Mouse (Mus musculus): ENCODE measurements at regions not wholly inside any gene's neighbourhood (a gene's known extent, or its start where the extent isn't known, plus 50 kb on each side); places are given as distances from the start of the nearest gene placed in this dataset.

DNA sequence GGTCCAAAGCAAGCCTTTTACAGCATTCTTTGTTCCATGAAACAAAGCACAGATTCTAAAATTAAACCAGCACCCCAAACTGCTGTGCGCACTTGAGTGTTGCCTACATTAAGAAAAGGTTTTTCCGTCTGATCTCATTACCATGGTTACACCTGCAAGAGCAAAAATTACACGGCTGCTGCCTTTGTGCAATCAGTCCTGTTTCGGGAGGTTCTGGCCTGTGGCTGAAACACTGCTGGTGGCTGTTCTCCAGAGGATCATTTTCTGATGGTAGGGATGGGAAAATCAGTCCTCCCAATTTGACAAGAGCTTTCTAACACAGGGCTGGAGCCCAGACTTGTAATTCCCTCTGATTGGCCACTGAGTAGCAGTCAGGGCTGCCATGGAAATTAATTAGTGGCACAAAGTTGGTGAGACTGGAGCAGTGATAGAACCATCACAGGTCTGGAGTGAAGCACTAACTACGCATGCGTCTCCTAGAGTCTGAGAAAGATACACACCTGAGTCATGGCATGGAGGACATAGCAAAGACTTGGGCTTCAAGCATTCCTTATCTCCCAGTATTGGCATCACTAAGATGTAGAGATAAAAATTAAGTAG, 114.8 kb upstream of the Fam49a start:
- Histone ChIP-seq H3K4me3 (no peak overlapping the region), H3K9ac (no peak overlapping the region), H3K9me3 (no peaks in the 10 kb centered on the region), H3K36me3 (no peaks in the 10 kb centered on the region), H3K4me2 (no peak overlapping the region), H3K27ac (replicated peaks) (no peak overlapping the region), H3K27me3 (no peaks in the 10 kb centered on the region), H3K4me1 (replicated peaks) (no peaks in the 10 kb centered on the region)
- ATAC-seq (ENCODE audit: low read depth) = no peak
- WGBS = 81% methylated on average over 6 of the region's 6 CpGs

DNA sequence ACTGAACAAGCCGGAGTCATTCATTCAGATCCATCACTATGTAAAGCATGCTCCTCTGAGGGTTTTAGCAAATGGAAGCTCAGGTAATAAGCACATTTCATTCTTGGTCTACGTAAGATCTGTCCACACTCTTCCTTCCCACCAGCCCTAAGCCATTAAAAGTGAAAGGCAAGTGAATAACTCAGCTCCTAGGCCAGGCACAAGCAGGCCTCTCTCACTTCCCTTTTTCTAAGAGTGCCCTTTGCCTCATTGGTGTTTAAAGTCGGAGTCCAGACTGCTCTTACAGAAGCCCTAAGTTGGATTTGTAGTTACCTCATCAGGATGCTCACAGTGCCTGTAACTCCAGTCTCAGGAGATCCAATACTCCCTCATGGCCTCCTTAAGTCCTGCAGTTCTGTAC, 114.1 kb upstream of the Fam49a start:
- no peaks in the 10 kb centered on the region for H3K27me3 ChIP-seq
- ATAC-seq (ENCODE audit: low read depth) = no peak
- no peaks in the 10 kb centered on the region for H3K36me3 ChIP-seq
- H3K4me1 ChIP-seq (replicated peaks) = no peaks in the 10 kb centered on the region
- 74% methylated on average over 3 of the region's 3 CpGs for WGBS
- H3K4me3 ChIP-seq = no peak overlapping the region
- H3K9me3 ChIP-seq = no peaks in the 10 kb centered on the region
- no peak overlapping the region for H3K4me2 ChIP-seq
- no peak overlapping the region for H3K27ac ChIP-seq (replicated peaks)
- no peak overlapping the region for H3K9ac ChIP-seq

DNA sequence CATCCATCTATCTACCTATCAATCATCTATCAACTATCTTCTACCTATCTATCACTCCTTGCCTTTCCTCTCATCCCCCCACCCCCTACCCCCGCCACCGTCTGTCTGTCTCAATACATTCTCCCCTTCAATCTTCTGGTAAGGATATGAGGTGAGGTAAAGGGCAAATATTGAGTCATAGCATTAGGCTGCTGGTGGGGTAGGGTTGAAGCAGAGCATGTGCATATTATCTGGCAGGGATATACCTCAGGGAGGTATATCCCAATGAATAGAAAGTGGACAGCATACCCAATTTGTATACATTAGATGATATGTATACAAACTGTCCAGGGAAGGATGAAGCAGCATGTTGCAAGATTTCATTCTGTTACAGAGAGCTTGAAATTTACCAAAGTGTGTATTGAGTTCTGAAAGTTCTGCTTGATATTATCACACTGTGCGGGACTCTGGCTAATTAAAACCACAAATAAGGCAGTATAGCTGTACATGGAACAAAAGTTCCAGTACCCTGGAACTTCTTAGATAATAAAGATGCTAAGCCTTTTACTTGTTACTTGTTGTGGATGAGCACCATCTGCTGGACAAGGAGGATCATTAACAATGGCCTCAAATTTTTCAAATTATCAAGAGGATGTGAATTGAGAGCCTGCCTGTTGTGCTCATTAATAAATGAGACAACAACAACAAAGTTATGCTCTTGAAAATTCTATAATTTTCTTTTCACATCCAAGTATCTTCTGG, 113.1 kb upstream of the Fam49a start:
- Histone ChIP-seq H3K36me3 (no peaks in the 10 kb centered on the region), H3K27ac (replicated peaks) (no peak overlapping the region), H3K9me3 (no peaks in the 10 kb centered on the region), H3K9ac (no peak overlapping the region), H3K4me1 (replicated peaks) (no peaks in the 10 kb centered on the region), H3K4me2 (no peak overlapping the region), H3K4me3 (no peak overlapping the region), H3K27me3 (no peaks in the 10 kb centered on the region)
- ATAC-seq (ENCODE audit: low read depth) = no peak; the same call in 1 of the 2 replicates
- WGBS = 72% methylated on average over 3 of the region's 3 CpGs

DNA sequence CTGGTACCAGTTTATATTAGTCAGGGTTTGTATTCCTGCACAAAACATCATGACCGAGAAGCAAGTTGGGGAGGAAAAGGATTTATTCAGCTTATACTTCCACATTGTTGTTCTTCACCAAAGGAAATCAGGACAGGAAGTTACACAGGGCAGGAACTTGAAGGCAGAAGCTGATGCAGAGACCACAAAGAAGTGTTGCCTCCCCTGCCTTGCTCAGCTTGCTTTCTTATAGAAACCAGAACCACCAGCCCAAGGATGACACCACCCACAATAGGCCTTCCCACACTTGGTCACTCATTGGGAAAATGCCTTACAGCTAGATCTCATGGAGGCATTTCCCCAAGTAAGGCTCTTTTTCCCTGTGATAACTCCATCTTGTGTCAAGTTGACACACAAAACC, 97.5 kb upstream of the Fam49a start:
- Histone ChIP-seq H3K27me3 (no peaks in the 10 kb centered on the region), H3K36me3 (no peaks in the 10 kb centered on the region), H3K4me2 (no peak overlapping the region), H3K27ac (replicated peaks) (no peak overlapping the region), H3K9me3 (no peaks in the 10 kb centered on the region), H3K4me3 (no peak overlapping the region), H3K9ac (no peak overlapping the region), H3K4me1 (replicated peaks) (no peaks in the 10 kb centered on the region)
- WGBS = 86% methylated on average over 1 of the region's 1 CpGs
- no peak for ATAC-seq (ENCODE audit: low read depth)

DNA sequence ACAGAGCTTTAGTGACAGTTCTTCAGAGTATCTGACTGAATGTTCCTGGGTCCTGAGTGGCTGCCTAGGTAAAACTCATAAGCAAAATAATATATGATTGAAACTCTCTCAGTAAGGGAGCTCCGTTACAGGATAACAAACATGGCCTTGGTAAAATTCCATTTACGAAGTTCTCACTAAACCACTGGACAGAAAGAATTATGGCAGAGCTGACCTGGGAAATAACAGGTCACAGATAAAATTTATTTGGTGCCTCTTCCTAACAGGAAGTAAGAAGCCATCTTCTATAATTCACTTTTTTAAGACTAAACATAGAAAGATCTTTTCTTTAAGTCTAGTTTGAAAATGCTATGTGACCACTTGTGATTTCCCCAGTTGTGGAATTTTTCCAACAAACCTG, 91.4 kb upstream of the Fam49a start:
- no peak for ATAC-seq (ENCODE audit: low read depth)
- H3K36me3 ChIP-seq = no peaks in the 10 kb centered on the region
- WGBS = 81% methylated on average over 2 of the region's 2 CpGs

DNA sequence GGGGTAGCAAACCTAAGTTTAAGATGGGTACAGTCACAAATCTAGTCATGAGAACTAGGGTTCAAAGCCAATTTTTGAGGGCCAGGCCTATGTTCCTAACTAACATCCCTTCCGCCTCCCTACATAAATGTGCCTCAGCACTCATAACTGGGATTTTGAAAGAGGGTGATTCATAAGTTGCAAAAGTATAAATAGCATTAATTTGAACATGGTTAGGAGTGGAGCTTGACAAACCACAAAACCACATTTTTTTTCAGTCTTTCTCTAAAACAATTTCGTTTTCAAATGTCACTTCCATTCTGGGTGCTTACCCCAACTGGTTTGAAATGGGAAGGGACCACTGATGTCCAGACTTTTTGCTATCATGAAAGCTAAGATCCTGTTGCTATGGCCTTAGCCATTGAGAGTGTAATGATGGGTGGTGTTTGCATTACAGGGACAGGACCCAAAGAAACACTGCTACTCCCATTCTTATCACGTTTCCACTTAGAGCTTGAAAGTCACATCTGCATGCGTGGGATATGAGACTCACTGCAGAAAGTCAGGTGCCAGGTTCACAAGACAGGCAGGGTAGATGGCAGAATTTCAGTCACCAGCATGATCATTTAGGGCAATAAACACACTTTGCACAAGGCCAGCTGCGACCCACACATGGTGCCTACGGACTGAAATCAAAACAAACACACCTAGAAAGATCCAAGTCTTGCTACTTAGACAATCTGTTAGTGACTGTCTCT, 89.7 kb upstream of the Fam49a start:
- WGBS = 83% methylated on average over 6 of the region's 6 CpGs
- H3K36me3 ChIP-seq = no peaks in the 10 kb centered on the region
- H3K4me1 ChIP-seq (replicated peaks) = peaks cover 9% of the 10 kb centered on the region
- H3K9me3 ChIP-seq = no peaks in the 10 kb centered on the region
- no peak overlapping the region for H3K9ac ChIP-seq
- no peaks in the 10 kb centered on the region; the same call in 1 of the 2 replicates for H3K27me3 ChIP-seq
- ATAC-seq (ENCODE audit: low read depth) = no peak
- no peak overlapping the region for H3K4me2 ChIP-seq
- H3K27ac ChIP-seq (replicated peaks) = no peak overlapping the region
- H3K4me3 ChIP-seq = no peak overlapping the region

More for the DNA sequence above, 91.4 kb upstream of the Fam49a start:
- Histone ChIP-seq H3K27ac (replicated peaks) (no peak overlapping the region), H3K9me3 (no peaks in the 10 kb centered on the region), H3K4me3 (no peak overlapping the region), H3K4me1 (replicated peaks) (no peaks in the 10 kb centered on the region), H3K4me2 (no peak overlapping the region), H3K27me3 (no peaks in the 10 kb centered on the region), H3K9ac (no peak overlapping the region)

DNA sequence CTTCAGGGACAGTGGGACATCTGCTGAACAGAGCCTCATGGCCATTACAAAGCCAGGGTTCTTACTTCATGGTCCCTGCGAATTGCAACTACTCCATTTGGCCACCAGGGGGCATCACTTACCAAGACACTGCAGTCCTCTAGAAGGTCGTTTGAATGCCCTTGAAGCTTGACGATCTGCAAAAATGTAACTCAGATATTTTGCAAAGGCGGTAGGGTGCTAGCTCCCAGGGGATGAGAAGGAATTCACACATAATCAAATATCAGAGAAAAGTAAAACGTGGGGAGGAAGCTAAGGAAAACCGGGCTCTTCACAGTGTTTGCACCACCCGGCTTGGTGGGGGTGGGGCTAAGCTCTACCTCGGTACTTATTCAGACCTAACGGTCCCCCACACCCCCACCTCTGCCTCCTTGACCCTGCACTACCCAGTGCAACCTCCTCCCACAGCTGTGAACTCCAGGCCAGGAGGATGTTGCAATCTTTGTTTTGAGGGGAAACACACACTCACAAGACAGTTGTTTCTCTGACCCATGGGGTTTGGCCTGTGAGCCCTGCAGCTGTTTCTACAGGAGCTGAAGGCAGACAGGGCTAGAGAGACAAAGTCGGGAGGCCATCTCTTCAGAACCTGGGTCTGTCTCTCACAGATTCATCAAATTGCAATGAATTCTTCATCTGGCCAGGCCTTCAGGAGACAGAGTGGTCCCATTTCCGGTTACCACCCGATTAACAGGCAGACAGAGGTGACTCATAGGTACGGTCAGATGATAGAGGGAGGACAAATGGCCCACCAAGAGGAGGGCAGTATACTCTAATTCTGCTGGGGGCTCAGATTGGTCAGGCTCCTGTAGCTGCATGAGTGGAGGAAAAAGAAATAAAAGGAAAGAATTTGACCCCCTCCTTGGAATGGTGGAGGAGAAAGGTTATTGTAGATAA, 85.3 kb upstream of the Fam49a start:
- Histone ChIP-seq H3K4me2 (peak overlapping the region; percentile 52), H3K27ac (replicated peaks) (no peak overlapping the region), H3K36me3 (no peaks in the 10 kb centered on the region), H3K9me3 (no peaks in the 10 kb centered on the region), H3K4me1 (replicated peaks) (peaks cover 20% of the 10 kb centered on the region), H3K27me3 (no peaks in the 10 kb centered on the region; the same call in 1 of the 2 replicates), H3K4me3 (peak overlapping the region; percentile 23), H3K9ac (peak overlapping the region; percentile 56)
- whole genome bisulfite sequencing = 12% methylated on average over 13 of the region's 13 CpGs
- peak; percentile 87 for ATAC-seq (ENCODE audit: low read depth)

DNA sequence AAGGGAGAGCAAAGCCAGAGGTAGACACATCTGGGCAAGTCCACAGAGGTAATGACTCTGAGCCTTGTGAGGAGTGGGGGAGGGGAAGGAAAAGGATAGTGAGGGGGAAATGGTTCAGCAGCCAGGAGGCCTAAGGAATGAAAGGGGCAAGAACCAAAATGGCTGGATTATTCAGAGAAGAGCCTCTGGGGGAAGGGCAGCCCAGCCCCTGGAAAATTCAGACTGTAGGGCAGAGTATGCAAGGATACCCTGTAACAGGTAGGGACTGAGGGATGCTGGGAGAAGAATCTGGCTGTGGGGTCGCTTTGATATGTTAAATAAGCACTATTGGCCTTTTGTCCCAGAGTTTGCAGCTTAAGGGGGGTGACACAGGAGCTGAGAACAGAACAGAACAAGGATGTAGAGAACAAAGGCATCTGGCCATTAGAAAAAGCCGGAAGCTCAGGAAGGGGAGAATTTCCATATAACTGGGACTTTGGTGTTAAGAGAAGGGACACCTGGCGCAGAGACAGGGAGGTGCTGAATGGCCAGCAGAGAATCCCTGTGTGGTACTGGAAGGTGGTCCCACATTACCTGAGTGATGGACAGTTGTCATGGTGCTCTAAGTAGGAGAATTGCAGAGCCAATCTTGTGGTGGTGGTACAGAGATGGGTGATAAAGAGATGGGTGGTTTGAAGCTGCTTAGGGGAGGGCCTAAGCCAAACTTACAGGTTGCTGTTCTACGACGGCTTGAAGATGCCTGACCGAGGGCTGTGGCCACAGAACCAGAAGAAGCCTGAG, 84.5 kb upstream of the Fam49a start:
- Histone ChIP-seq H3K4me3 (no peak overlapping the region), H3K4me2 (no peak overlapping the region), H3K27me3 (no peaks in the 10 kb centered on the region; the same call in 1 of the 2 replicates), H3K27ac (replicated peaks) (no peak overlapping the region), H3K9me3 (no peaks in the 10 kb centered on the region), H3K4me1 (replicated peaks) (peaks cover 20% of the 10 kb centered on the region), H3K36me3 (no peaks in the 10 kb centered on the region), H3K9ac (no peak overlapping the region)
- ATAC-seq (ENCODE audit: low read depth) = peak; percentile 23; the same call in 1 of the 2 replicates
- 68% methylated on average over 6 of the region's 6 CpGs for WGBS

DNA sequence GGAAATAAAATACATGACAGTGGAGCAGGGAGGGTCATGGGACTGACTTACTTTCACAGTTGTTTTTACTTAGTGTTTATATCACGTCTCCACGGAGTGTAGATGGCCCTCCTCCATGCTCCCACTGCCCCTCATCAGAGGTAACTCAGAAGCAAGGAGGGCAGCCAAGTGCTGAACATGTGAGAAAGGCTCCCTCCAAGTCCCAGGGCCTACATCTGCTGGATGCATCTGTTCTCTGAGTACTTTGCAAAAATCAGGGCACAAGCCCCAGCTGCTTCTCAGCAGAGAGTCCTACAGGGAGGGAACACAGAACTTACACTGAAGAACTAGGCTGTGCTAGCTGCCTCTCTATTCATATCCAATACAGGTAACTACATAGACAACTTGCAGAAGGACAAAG, 83.5 kb upstream of the Fam49a start:
- Histone ChIP-seq H3K9ac (no peak overlapping the region), H3K4me3 (no peak overlapping the region), H3K4me1 (replicated peaks) (peaks cover 20% of the 10 kb centered on the region), H3K27ac (replicated peaks) (no peak overlapping the region), H3K9me3 (no peaks in the 10 kb centered on the region), H3K27me3 (no peaks in the 10 kb centered on the region; the same call in 1 of the 2 replicates), H3K36me3 (no peaks in the 10 kb centered on the region), H3K4me2 (no peak overlapping the region)
- 65% methylated on average over 2 of the region's 2 CpGs for WGBS
- ATAC-seq (ENCODE audit: low read depth) = no peak

DNA sequence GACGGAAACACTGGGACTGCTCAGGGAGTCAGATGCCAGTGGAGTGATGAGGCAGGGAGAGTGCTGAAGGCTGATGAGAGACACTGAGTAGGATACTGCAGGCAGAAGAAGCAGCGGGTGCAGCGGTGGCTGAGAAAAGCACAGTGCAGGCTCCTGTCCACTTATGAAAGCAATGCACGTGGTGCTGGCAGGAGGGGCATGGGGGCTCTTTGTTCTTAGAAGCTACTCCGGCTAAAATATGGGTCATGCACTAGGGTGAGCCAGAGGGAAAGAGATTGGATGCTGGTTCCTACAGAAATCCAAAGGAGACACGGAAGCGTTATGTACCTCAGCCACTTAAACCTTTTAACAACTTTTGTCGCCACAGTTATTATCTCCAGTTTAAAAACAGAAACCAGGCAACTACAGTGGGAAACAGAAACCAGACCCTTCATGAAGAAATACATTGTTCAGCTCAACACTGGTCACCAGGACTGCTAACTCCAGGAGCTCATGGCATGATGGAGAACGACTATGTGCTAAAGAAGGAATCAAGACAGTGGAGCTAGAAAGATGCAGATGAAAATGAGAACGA, 82.6 kb upstream of the Fam49a start:
- Histone ChIP-seq H3K36me3 (no peaks in the 10 kb centered on the region), H3K4me3 (no peak overlapping the region), H3K9ac (no peak overlapping the region), H3K9me3 (no peaks in the 10 kb centered on the region), H3K4me1 (replicated peaks) (peaks cover 20% of the 10 kb centered on the region), H3K4me2 (no peak overlapping the region), H3K27ac (replicated peaks) (no peak overlapping the region), H3K27me3 (no peaks in the 10 kb centered on the region; the same call in 1 of the 2 replicates)
- ATAC-seq (ENCODE audit: low read depth) = no peak
- WGBS = 55% methylated on average over 10 of the region's 10 CpGs

DNA sequence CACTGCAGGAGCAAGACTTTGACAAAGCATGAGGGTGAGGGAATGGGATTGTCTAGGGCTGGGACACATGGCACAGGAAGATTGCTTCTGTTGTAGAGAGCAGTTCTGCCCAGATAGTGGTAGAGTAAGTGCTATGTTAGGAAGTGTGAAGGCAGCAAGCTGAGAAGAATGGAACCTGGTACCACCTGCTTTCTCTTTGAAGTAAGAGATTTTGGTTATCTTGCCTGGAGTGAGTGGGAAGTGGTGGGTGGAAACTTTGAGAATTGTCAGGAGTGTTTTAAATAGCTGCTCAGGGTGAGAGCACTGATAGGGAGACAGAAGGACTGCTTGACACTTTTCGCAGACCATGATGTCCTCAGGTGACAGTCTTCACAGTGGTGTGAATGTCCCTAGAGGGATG, 81.0 kb upstream of the Fam49a start:
- Histone ChIP-seq H3K4me2 (no peak overlapping the region), H3K9ac (no peak overlapping the region), H3K9me3 (no peaks in the 10 kb centered on the region), H3K27ac (replicated peaks) (no peak overlapping the region), H3K4me3 (no peak overlapping the region), H3K27me3 (no peaks in the 10 kb centered on the region; the same call in 1 of the 2 replicates), H3K36me3 (no peaks in the 10 kb centered on the region), H3K4me1 (replicated peaks) (peaks cover 20% of the 10 kb centered on the region)
- ATAC-seq (ENCODE audit: low read depth) = no peak
- 85% methylated on average over 1 of the region's 1 CpGs for WGBS
